Mouse (Mus musculus) layer of hippocampus, postnatal 25 days (tissue): ENCODE results near the gene Ddx52. TPM values are rescaled to one million over a fixed set of nuclear protein-coding genes. Genes with fewer than 3 reads are reported as not detected.

Experiments used
- DNase-seq, 2 experiments: peaks; one replicate each; pipeline ENCODE4 v3.0.0; 2022; ENCODE audit warnings: mixed read lengths in 2 of 2, low spot score in 1 of 2; ENCODE audit errors: extremely low spot score in 1 of 2
- total RNA-seq, 2 experiments: library from RNA; stranded (reverse); gene quantifications; 2 replicates each; pipeline ENCODE4 v1.2.3; 2021

Gene Ddx52
- total RNA-seq, 2 experiments from 2014 or later = 12.8 to 13.3 TPM

DNA sequence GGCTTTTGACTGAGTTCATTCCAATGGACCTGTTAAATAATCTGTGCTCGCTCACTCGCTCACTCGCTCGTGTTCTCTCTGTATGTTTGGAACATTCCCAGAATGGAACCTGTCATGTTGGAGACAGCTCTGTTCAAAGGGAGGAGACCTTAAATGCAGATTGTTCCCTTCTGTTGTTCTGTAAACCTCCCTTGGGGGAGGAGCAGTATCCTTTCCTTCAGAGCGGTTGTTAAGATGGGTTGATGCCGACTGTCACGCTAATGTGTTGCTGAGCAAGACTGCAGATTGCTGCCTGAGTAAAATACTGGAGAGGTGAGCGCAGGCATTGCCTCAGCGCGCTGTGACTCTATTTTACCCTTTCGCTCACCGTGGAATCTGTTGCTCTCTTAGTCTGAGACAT is 69.2 kb downstream of the Ddx52 start:
- DNase-seq = peak in 1 of 2 experiments; percentile 23

DNA sequence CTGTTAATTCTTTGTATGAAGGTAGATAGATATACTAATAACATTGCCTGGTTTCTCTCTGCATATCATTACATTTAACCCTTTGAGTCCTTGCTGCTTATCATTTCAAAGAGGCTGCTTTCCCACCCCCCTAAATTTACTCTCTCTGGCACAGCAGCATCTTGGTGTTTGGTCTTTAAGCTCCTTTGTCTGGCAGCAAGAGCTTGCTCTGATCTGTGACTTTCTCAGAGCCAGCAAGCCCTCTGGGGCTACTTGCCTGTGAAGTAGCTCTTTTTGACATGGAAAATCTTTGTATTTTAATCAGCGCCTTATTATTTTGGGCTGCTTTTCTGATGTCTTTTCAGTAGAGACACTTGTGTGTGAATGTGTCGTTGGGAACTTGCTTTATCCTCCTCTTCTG is 69.7 kb downstream of the Ddx52 start:
- DNase-seq = no peak

Other genes starting within 250 kb of the Ddx52 start
- gene Wfdc17, start 238.1 kb upstream of the Ddx52 start, total RNA-seq = not detected
- gene Wfdc18, start 233.0 kb upstream of the Ddx52 start, total RNA-seq = not detected
- gene Wfdc21, start 195.1 kb upstream of the Ddx52 start, total RNA-seq = not detected
- gene Heatr6, start 188.4 kb upstream of the Ddx52 start, total RNA-seq = 10 to 100 TPM; 15.0 to 20.8 TPM
- gene Hnf1b, start 92.0 kb upstream of the Ddx52 start, total RNA-seq = under 1 TPM; 0.12 to 0.16 TPM
- gene Synrg, start 22.4 kb downstream of the Ddx52 start, total RNA-seq = 10 to 100 TPM; 63.8 to 65.3 TPM
- 10 to 100 TPM; 31.0 to 35.4 TPM for gene Dusp14, start 127.2 kb downstream of the Ddx52 start, total RNA-seq
- gene Tada2a, start 187.5 kb downstream of the Ddx52 start, total RNA-seq = 10 to 100 TPM; 27.0 to 34.6 TPM
- gene Acaca, start 187.6 kb downstream of the Ddx52 start, total RNA-seq = 10 to 100 TPM; 68.5 to 74.3 TPM
- gene Gm11437, start 225.4 kb downstream of the Ddx52 start, total RNA-seq = not detected